Mouse (Mus musculus): ENCODE measurements at regions not wholly inside any gene's neighbourhood (a gene's known extent, or its start where the extent isn't known, plus 50 kb on each side); places are given as distances from the start of the nearest gene placed in this dataset.
"Not testable (repeated sequence)": the region's sequence is repeated elsewhere in the genome, so short reads cannot be mapped to it uniquely, and the experiment has no call there.

DNA sequence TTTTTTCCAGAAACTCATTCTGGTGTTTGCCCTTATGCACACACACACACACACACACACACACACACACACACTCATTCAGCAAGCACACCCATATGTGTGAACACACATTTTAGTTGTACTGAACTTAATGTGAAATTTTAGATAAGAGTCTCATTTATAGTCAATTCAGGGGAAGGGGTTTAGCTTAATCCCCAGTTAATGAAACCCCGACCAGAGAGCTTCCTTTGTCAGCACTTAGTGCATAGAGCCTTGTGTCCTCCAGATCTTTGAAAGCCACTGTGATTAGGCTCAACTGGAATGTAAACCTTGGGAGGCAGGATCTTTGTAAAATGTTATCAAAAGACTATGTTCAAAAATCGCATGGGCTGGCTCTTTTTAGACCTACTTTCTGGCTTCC is 53.4 kb downstream of the Rps12 start:
- Histone ChIP-seq H3K9ac (ENCODE audit: low read length) (no peak overlapping the region), H3K4me2 (ENCODE audit: low read depth, severe bottlenecking) (no peak overlapping the region), H3K9me3 (ENCODE audit: control insufficient read depth, low read length) (no peaks in the 10 kb centered on the region), H3K27me3 (ENCODE audit: control insufficient read depth, insufficient read depth, low read length) (no peaks in the 10 kb centered on the region), H3K27ac (replicated peaks; ENCODE audit: low read depth, low read length) (no peak overlapping the region), H3K36me3 (ENCODE audit: control insufficient read depth, insufficient read depth, low read length) (no peaks in the 10 kb centered on the region), H3K4me1 (ENCODE audit: control insufficient read depth, insufficient read depth, low read length) (no peaks in the 10 kb centered on the region), H3K4me3 (ENCODE audit: low read depth, low read length) (no peak overlapping the region)
- 61% methylated on average over 2 of the region's 2 CpGs for WGBS
- no peak for ATAC-seq (ENCODE audit: insufficient number of reproducible peaks, low FRiP score, low TSS enrichment, low read depth)
- DNase-seq (ENCODE audit: low spot score) = no peak

GRCm38 (mm10) chr10:23725960-23726714 is 60.9 kb downstream of the Rps12 start:
- WGBS = 87% methylated on average over 23 of the region's 28 CpGs
- H3K36me3 ChIP-seq (ENCODE audit: control insufficient read depth, insufficient read depth, low read length); H3K9ac ChIP-seq (ENCODE audit: low read length); DNase-seq (ENCODE audit: low spot score); H3K27me3 ChIP-seq (ENCODE audit: control insufficient read depth, insufficient read depth, low read length); H3K27ac ChIP-seq (replicated peaks; ENCODE audit: low read depth, low read length); H3K4me3 ChIP-seq (ENCODE audit: low read depth, low read length); H3K4me2 ChIP-seq (ENCODE audit: low read depth, severe bottlenecking); H3K9me3 ChIP-seq (ENCODE audit: control insufficient read depth, low read length); H3K4me1 ChIP-seq (ENCODE audit: control insufficient read depth, insufficient read depth, low read length); ATAC-seq (ENCODE audit: insufficient number of reproducible peaks, low FRiP score, low TSS enrichment, low read depth): not testable (repeated sequence)

GRCm38 (mm10) chr10:23718124-23718523 is 69.0 kb downstream of the Rps12 start:
- DNase-seq (ENCODE audit: low spot score) (no peak), ATAC-seq (ENCODE audit: insufficient number of reproducible peaks, low FRiP score, low TSS enrichment, low read depth) (no peak)
- Histone ChIP-seq H3K4me3 (ENCODE audit: low read depth, low read length) (no peak overlapping the region), H3K9ac (ENCODE audit: low read length) (no peak overlapping the region), H3K36me3 (ENCODE audit: control insufficient read depth, insufficient read depth, low read length) (no peaks in the 10 kb centered on the region), H3K9me3 (ENCODE audit: control insufficient read depth, low read length) (no peaks in the 10 kb centered on the region), H3K27ac (replicated peaks; ENCODE audit: low read depth, low read length) (no peak overlapping the region), H3K27me3 (ENCODE audit: control insufficient read depth, insufficient read depth, low read length) (no peaks in the 10 kb centered on the region), H3K4me1 (ENCODE audit: control insufficient read depth, insufficient read depth, low read length) (no peaks in the 10 kb centered on the region), H3K4me2 (ENCODE audit: low read depth, severe bottlenecking) (no peak overlapping the region)
- 80% methylated on average over 7 of the region's 7 CpGs for WGBS

GRCm38 (mm10) chr10:23715511-23715910 is 71.6 kb downstream of the Rps12 start:
- H3K9ac ChIP-seq (ENCODE audit: low read length) = no peak overlapping the region
- H3K36me3 ChIP-seq (ENCODE audit: control insufficient read depth, insufficient read depth, low read length) = no peaks in the 10 kb centered on the region
- H3K4me1 ChIP-seq (ENCODE audit: control insufficient read depth, insufficient read depth, low read length) = peaks cover 14% of the 10 kb centered on the region; the same call in 1 of the 2 replicates
- H3K4me3 ChIP-seq (ENCODE audit: low read depth, low read length) = no peak overlapping the region
- no peak overlapping the region for H3K4me2 ChIP-seq (ENCODE audit: low read depth, severe bottlenecking)
- H3K27ac ChIP-seq (replicated peaks; ENCODE audit: low read depth, low read length) = no peak overlapping the region
- H3K27me3 ChIP-seq (ENCODE audit: control insufficient read depth, insufficient read depth, low read length) = no peaks in the 10 kb centered on the region
- WGBS = 92% methylated on average over 10 of the region's 10 CpGs
- peak; percentile 19 for DNase-seq (ENCODE audit: low spot score)
- no peaks in the 10 kb centered on the region for H3K9me3 ChIP-seq (ENCODE audit: control insufficient read depth, low read length)
- no peak for ATAC-seq (ENCODE audit: insufficient number of reproducible peaks, low FRiP score, low TSS enrichment, low read depth)

GRCm38 (mm10) chr10:23715101-23715500 is 72.0 kb downstream of the Rps12 start:
- no peak for ATAC-seq (ENCODE audit: insufficient number of reproducible peaks, low FRiP score, low TSS enrichment, low read depth)
- Histone ChIP-seq H3K9ac (ENCODE audit: low read length) (no peak overlapping the region), H3K4me2 (ENCODE audit: low read depth, severe bottlenecking) (no peak overlapping the region), H3K27me3 (ENCODE audit: control insufficient read depth, insufficient read depth, low read length) (no peaks in the 10 kb centered on the region), H3K9me3 (ENCODE audit: control insufficient read depth, low read length) (no peaks in the 10 kb centered on the region), H3K36me3 (ENCODE audit: control insufficient read depth, insufficient read depth, low read length) (no peaks in the 10 kb centered on the region), H3K4me1 (ENCODE audit: control insufficient read depth, insufficient read depth, low read length) (peaks cover 16% of the 10 kb centered on the region; the same call in 1 of the 2 replicates), H3K4me3 (ENCODE audit: low read depth, low read length) (no peak overlapping the region), H3K27ac (replicated peaks; ENCODE audit: low read depth, low read length) (no peak overlapping the region)
- peak; percentile 20 for DNase-seq (ENCODE audit: low spot score)
- WGBS = 92% methylated on average over 7 of the region's 7 CpGs

GRCm38 (mm10) chr10:23712691-23713378 is 74.2 kb downstream of the Rps12 start:
- no peaks in the 10 kb centered on the region for H3K27me3 ChIP-seq (ENCODE audit: control insufficient read depth, insufficient read depth, low read length)
- H3K36me3 ChIP-seq (ENCODE audit: control insufficient read depth, insufficient read depth, low read length) = no peaks in the 10 kb centered on the region
- ATAC-seq (ENCODE audit: insufficient number of reproducible peaks, low FRiP score, low TSS enrichment, low read depth) (no peak), DNase-seq (ENCODE audit: low spot score) (peak; percentile 27)
- peaks cover 16% of the 10 kb centered on the region; the same call in 1 of the 2 replicates for H3K4me1 ChIP-seq (ENCODE audit: control insufficient read depth, insufficient read depth, low read length)
- no peak overlapping the region for H3K4me2 ChIP-seq (ENCODE audit: low read depth, severe bottlenecking)
- WGBS = 55% methylated on average over 5 of the region's 5 CpGs
- no peak overlapping the region for H3K4me3 ChIP-seq (ENCODE audit: low read depth, low read length)
- no peaks in the 10 kb centered on the region for H3K9me3 ChIP-seq (ENCODE audit: control insufficient read depth, low read length)
- no peak overlapping the region for H3K27ac ChIP-seq (replicated peaks; ENCODE audit: low read depth, low read length)
- H3K9ac ChIP-seq (ENCODE audit: low read length) = no peak overlapping the region

- H3K9me3 ChIP-seq (ENCODE audit: control insufficient read depth, low read length) = no peaks in the 10 kb centered on the region
- no peak overlapping the region for H3K4me3 ChIP-seq (ENCODE audit: low read depth, low read length)
- H3K4me1 ChIP-seq (ENCODE audit: control insufficient read depth, insufficient read depth, low read length) = peaks cover 16% of the 10 kb centered on the region; the same call in 1 of the 2 replicates
- ATAC-seq (ENCODE audit: insufficient number of reproducible peaks, low FRiP score, low TSS enrichment, low read depth) = 0 out of 2 replicates have a peak, but pooled peaks have one; percentile 58
- WGBS = 15% methylated on average over 6 of the region's 6 CpGs
- no peak overlapping the region for H3K9ac ChIP-seq (ENCODE audit: low read length)
- DNase-seq (ENCODE audit: low spot score) = peak; percentile 55
- no peaks in the 10 kb centered on the region for H3K36me3 ChIP-seq (ENCODE audit: control insufficient read depth, insufficient read depth, low read length)
- H3K4me2 ChIP-seq (ENCODE audit: low read depth, severe bottlenecking) = no peak overlapping the region; the same call in 1 of the 2 replicates
- peak overlapping the region; percentile 65 for H3K27ac ChIP-seq (replicated peaks; ENCODE audit: low read depth, low read length)
- H3K27me3 ChIP-seq (ENCODE audit: control insufficient read depth, insufficient read depth, low read length) = no peaks in the 10 kb centered on the region
Observed at GRCm38 (mm10) chr10:23711416-23712171, 75.5 kb downstream of the Rps12 start.

DNA sequence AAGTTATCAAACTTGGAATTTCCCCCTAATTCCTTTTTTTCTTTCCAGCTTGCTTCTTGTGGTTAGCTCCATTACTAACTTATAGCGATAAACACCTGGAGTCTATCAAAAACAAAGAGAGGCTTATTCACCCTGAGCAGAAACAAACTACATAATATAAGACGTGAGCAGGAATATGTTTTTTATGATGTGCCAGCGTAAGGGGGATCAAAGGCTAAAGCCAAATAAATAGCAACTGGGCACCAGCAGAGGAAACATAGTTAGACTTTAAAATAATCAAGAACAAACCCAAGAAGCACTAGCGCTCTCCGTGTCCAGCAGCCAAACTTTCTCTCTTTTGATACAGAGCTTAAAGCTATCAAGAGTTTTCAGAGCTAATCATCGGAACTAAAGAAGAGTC is 76.1 kb downstream of the Rps12 start:
- H3K4me3 ChIP-seq (ENCODE audit: low read depth, low read length) = no peak overlapping the region
- H3K36me3 ChIP-seq (ENCODE audit: control insufficient read depth, insufficient read depth, low read length) = no peaks in the 10 kb centered on the region
- H3K27me3 ChIP-seq (ENCODE audit: control insufficient read depth, insufficient read depth, low read length) = no peaks in the 10 kb centered on the region
- H3K9ac ChIP-seq (ENCODE audit: low read length) = no peak overlapping the region
- ATAC-seq (ENCODE audit: insufficient number of reproducible peaks, low FRiP score, low TSS enrichment, low read depth) (peak; percentile 58; the same call in 1 of the 2 replicates), DNase-seq (ENCODE audit: low spot score) (no peak)
- peaks cover 16% of the 10 kb centered on the region; the same call in 1 of the 2 replicates for H3K4me1 ChIP-seq (ENCODE audit: control insufficient read depth, insufficient read depth, low read length)
- H3K9me3 ChIP-seq (ENCODE audit: control insufficient read depth, low read length) = no peaks in the 10 kb centered on the region
- H3K27ac ChIP-seq (replicated peaks; ENCODE audit: low read depth, low read length) = peak overlapping the region; percentile 65
- no peak overlapping the region; the same call in 1 of the 2 replicates for H3K4me2 ChIP-seq (ENCODE audit: low read depth, severe bottlenecking)
- WGBS = 13% methylated on average over 6 of the region's 6 CpGs

Data from limb, embryonic 11.5 days (tissue).